Mouse (Mus musculus): Measurements from ENCODE around the gene Itgav.

Itgav gene

GRCm38 (mm10) chr2:83723921-83724826 lies at the start of gene Itgav:
Gene Itgav, plus strand, starts transcription at chr2:83724397.
- peak; percentile 91 to 96 for DNase-seq (ENCODE audit: low spot score in 2 of 2)

DNA sequence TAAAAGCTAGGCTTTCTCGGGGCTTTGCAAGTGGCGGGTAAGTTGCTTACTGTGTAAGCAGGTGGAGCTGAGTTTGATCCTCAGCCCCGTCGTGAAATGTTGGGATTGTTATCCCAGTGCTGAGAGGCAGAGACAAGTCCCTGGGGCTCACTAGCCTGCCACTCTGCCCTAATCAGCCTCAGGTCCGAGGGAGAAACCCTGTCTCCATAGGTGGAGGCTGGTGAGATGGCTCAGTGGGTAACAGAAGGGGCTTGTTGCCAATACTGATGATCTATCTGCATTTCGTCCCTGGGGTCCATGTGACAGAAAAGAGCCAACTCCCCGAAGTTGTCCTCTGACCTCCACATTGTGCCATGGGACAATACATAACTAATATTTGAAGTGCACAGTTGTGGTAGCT lies 49.8 kb upstream of the Itgav start:
- DNase-seq (ENCODE audit: low spot score in 2 of 2), result no peak

- no peak for DNase-seq (ENCODE audit: low spot score in 2 of 2)
These were observed 49.3 kb upstream of the Itgav start for GRCm38 (mm10) chr2:83674896-83675295.

DNA sequence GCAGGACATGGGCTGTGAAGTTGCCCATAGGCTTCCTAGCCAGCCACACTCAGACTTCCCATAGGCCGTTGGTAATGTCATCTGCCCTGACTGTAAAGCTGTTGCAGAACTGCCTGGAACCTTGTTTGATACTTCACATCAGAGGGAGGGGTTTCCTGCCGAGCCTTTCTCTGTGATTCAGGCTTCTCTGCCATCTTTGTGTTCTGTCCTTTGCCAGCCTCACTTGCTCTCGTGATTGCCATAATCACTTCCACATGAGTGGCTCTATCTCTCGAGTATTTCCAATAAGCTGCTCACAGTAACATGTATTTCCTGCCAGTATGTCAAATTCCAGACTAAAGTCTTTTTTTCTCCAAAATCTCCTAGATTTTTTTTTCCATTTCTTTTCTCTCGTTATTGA lies 48.5 kb upstream of the Itgav start:
- DNase-seq (ENCODE audit: low spot score in 2 of 2), result no peak

GRCm38 (mm10) chr2:83676226-83676870 lies 47.8 kb upstream of the Itgav start:
- DNase-seq (ENCODE audit: low spot score in 2 of 2), result no peak

- DNase-seq (ENCODE audit: low spot score in 2 of 2), result no peak
These were observed 42.9 kb upstream of the Itgav start for GRCm38 (mm10) chr2:83681332-83681731.

- DNase-seq (ENCODE audit: low spot score in 2 of 2), result no peak
These were observed 42.4 kb upstream of the Itgav start for GRCm38 (mm10) chr2:83681785-83682184.

DNA sequence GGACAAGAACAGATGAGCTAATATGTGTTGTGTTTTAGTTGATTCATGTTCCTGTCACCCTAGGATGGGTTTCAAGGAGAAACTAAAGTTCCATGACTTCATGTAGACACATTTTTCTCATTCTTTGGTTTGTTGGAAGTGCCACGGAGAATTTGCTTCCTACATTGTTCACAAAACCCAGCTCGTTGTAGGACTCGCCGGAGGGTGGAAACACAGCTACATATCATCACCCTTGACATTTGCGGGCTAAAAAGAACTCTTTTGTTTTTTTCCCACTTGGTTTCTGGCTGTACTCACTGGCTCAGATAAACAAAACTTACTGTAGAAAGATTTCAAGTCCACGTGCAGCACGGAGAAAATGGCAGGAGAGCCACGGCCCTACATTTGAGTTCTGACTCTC lies 41.9 kb upstream of the Itgav start:
- DNase-seq (ENCODE audit: low spot score in 2 of 2), result no peak

DNA sequence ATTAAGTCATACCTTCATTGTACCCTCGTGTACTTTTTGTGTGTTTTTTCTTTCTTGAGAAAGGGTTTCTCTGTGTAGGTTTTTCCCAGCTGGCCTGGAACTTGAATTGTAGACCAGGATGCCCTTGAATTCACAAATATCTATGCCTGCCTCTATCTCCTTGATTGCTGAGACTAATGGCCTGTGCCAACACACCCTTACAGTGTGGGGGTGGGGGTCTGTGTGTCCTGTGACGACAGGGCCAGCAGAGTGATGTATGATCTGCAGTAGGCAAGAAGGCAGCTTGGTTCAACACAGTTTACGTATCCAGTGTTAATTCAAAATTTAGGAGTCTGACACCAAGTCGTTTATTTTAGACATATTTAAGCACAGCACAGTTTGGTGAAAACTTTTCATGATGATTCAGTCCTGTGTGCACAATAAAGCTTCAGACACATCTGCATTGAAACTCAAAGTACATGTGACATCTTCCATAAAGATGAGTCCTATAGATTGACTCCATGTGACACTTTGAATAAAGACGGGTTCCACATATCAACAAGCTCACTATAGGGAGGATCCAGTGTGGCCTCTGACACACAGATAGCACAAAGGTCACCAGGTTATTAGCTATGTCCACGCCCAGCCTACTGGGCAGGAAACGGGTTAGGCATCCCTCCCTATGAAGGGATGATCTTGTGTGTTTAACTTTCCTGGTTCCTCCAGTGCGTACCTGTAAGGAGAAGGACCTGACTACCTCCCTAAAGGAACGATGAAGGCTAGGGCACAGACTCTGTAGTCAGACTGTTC lies 40.3 kb upstream of the Itgav start:
- DNase-seq (ENCODE audit: low spot score in 2 of 2), result no peak

- DNase-seq (ENCODE audit: low spot score in 2 of 2), result no peak
These were observed 39.5 kb upstream of the Itgav start for GRCm38 (mm10) chr2:83684691-83685090.

DNA sequence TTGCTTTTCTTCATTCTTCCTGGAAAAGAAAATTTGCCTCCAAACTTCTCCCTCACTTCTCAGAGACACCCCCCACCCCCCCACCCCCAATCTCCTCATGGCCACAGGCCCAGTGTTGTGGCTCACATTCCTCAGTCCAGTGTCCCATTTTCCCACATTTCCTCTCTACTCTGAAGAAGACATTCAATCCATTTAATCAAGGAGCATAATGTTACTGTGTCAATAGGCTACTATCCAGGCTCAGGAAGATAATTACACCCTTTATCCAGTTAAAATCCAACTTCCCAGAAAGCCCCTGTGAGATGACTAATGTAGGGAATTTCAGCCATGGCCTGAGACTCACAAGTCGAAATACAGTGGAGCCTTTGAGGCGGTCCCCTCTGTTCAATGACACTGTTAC lies 33.8 kb upstream of the Itgav start:
- DNase-seq (ENCODE audit: low spot score in 2 of 2), result no peak

DNA sequence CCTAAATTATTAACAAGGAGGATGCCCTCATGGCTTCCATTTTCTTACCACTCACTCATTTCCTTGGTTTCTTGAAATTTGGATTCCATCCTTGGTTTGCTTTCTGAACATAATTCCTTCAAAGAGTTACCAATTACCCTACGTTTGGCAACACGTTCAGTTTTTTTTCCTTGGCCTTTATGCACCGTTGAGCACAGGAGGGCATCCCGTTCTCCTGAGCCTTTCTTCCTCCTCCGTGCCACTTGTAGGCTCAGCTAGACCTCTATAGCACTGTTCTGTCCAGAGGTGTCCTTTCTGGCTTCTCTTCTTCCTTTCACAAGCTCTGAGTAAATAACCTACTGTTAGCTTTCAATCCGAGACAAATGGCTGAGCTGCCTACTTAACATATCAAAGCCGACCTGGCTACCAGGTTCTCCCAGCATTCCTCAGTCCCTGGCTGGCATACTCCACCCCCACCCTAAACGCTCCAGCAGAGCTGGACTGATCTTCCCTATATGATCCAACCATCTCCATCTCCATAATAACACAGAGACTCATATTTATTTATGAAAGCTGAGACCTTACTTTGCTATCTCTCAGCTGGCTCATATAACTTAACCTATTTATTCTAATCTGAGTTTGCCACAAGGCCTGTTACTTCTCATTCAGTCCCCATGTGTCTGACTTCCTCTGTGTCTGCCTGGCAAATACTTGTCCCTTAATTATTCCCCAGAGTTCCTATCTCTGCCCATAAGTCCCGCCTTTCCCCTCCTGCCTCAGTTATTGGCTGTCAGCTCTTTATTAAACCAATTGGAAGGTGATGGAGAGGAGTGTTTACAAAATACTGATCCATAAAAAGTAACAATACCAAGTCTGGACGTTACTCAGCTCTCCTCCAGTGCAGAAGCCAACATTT lies 31.3 kb upstream of the Itgav start:
- no peak for DNase-seq (ENCODE audit: low spot score in 2 of 2)

GRCm38 (mm10) chr2:83694061-83694460 lies 30.1 kb upstream of the Itgav start:
- no peak for DNase-seq (ENCODE audit: low spot score in 2 of 2)

DNA sequence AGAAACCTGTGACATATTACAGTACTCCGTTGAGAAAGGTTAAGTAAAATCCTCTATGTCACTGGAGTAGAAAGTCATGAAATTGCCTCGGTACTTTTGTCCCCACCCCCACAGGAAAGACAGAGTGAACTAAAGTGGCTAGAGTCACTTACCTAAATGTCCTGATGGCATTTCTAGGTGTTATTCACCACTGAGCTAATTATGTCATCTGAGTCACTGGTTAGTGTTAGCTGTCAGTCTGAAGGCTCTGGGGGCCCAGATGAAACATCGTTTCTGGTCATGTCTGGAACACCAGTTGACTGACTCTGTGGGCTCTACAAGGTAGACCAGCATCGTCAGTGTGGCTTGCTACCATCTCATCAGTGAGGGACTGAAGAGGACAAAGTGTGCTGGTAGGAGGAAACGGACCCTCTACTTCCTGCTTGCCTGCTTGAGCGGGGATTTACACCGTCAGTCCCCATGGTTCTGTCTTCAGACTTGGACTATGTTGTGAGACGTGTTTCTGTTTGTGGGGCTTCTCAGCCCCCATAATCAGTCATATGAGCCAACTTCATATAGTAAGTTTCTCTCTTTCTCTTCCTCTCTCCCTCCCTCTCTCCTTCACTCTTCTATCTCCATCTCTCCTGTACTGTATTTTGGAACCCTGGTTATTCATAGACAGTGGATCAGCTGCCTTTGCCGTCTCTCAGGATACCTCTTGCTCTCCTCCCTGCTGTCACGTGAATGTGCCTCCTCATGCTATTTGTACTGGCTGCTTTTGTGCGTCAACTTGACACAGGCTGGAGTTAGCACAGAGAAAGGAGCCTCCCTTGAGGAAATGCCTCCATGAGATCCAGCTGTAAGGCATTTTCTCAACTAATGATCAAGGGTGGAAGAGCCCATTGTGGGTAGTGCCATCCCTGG lies 28.6 kb upstream of the Itgav start:
- DNase-seq (ENCODE audit: low spot score in 2 of 2), result no peak

DNA sequence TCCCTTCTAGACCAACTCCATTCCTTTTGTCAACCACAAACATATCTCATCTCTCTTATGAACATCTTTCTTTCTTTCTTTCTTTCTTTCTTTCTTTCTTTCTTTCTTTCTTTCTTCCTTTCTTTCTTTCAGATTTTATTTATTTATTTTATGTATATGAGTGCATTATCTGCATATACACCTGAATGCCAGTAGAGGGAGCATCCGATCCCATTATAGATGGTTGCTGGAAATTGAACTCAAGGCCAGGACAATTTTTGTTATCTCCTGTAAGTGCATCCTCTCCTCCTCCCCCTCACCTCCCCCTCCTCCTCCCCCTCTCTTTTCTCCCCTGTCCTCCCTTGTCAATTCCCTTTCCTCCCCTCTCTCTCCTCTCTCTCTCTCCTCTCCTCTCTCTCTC lies 25.7 kb upstream of the Itgav start:
- DNase-seq (ENCODE audit: low spot score in 2 of 2), result no peak

DNA sequence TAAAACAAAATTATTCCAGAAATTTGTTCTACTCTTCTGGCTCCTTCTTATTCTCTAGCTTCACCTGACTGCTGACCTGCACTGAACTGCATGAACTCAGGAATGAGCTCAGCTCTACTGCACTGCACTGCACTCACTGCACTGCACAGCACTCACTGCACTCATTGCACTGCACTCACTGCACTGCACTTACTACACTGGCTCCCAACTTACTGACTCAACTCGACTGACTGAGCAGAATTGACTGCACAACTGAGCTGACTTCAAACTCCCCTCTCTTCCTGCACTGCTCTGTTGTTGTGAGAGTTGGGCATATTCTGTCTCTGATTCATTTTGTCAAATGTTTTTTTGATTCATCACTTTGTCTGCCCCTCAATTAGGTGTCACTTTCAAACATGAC lies 24.9 kb upstream of the Itgav start:
- no peak for DNase-seq (ENCODE audit: low spot score in 2 of 2)

DNA sequence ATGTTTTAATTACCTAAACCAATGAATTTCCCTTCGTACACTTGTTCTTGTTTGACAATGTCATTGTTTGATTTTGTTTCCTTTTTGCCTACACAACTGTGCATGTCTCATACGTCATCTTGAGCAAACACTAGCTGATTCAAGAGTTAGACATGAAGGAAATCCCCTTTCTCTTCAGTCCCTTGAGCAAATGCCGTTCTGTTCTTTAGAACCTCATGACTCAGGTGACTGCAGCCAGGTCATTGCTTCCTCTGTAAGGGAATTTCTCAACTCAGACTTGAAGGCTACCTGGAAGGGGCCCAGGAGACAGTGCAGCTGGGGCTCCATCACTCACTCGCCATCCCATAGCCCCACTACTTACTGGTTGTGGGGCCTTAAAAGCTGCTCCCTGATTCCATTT lies 23.5 kb upstream of the Itgav start:
- no peak for DNase-seq (ENCODE audit: low spot score in 2 of 2)

GRCm38 (mm10) chr2:83702411-83702810 lies 21.8 kb upstream of the Itgav start:
- DNase-seq (ENCODE audit: low spot score in 2 of 2), result no peak

GRCm38 (mm10) chr2:83705580-83706158 lies 18.5 kb upstream of the Itgav start:
- no peak for DNase-seq (ENCODE audit: low spot score in 2 of 2)

Data from urinary bladder, postnatal 36 days (tissue).